Mouse (Mus musculus): ENCODE measurements around the gene Sema4f. TPM values are rescaled to one million over a fixed set of nuclear protein-coding genes. Genes with fewer than 3 reads are reported as not detected.

Gene Sema4f
- polyA plus RNA-seq, 1 experiment: 1.2 TPM

DNA sequence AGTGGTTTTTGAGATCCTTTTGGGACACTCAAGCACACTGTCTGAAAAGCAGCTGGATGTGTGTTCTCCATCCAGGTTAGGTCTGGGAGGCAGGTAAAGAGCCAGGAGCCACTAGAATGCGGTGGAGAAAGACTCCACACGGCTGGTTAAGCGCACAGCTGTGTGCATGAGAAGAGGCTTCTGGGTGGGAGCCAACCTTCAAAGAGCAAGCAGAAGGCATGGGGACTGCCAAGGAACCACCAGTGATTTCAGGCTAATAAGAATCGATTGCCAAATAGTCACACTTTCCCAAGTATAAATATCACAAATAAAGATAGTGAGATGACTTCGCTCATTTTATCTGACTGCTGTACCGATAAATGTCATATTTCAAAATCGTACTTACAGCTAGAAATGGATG, 13.0 kb downstream of the Sema4f start:
- H3K36me3 ChIP-seq (ENCODE audit: control insufficient read depth, insufficient read depth, low read length, poor library complexity, severe bottlenecking): no peaks in the 10 kb centered on the region

DNA sequence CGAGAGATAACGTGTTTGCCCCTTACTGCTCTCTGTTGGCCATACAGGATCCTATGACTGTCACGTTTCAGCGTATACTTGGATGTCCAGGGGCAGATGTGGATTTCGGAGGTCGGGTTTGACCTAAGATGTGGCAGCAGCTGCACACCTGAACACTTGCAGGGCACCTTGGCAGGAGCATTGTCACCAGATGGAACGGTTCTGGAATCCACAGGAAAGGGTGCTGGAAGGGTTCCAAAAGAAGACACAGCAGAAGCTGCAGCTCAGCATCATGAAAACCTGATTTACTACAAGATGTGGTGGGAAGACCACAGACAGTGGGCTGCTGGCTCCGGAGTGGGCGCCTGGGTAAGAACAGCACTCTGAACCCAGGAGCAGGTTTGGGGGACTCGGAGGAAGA, 13.5 kb downstream of the Sema4f start:
- TF ChIP-seq EP300 (IDR thresholded peaks at IDR 0.05; ENCODE audit: insufficient read depth, low read depth, low read length) (no peak), CTCF (IDR thresholded peaks at IDR 0.05; ENCODE audit: low read depth, low read length) (no peak), POLR2A (IDR thresholded peaks at IDR 0.05; ENCODE audit: insufficient read depth, low read length) (no peak)
- no peak overlapping the region for H3K4me3 ChIP-seq (ENCODE audit: low read depth, low read length)
- no peak overlapping the region for H3K9ac ChIP-seq (ENCODE audit: low read depth, poor library complexity, severe bottlenecking)
- H3K27me3 ChIP-seq (ENCODE audit: control insufficient read depth, insufficient read depth, low read length, poor library complexity, severe bottlenecking): no peaks in the 10 kb centered on the region
- no peak overlapping the region for H3K27ac ChIP-seq (ENCODE audit: insufficient read depth, low read length)
- no peaks in the 10 kb centered on the region for H3K36me3 ChIP-seq (ENCODE audit: control insufficient read depth, insufficient read depth, low read length, poor library complexity, severe bottlenecking)
- H3K9me3 ChIP-seq (replicated peaks; ENCODE audit: control insufficient read depth, insufficient read depth, low read length, poor library complexity, severe bottlenecking): no peaks in the 10 kb centered on the region
- H3K4me1 ChIP-seq (ENCODE audit: control insufficient read depth, insufficient read depth, low read length): no peaks in the 10 kb centered on the region

More for the DNA sequence above, 13.0 kb downstream of the Sema4f start:
- H3K4me3 ChIP-seq (ENCODE audit: low read depth, low read length): no peak overlapping the region
- H3K27me3 ChIP-seq (ENCODE audit: control insufficient read depth, insufficient read depth, low read length, poor library complexity, severe bottlenecking): no peaks in the 10 kb centered on the region
- TF ChIP-seq EP300 (IDR thresholded peaks at IDR 0.05; ENCODE audit: insufficient read depth, low read depth, low read length): no peak
- TF ChIP-seq CTCF (IDR thresholded peaks at IDR 0.05; ENCODE audit: low read depth, low read length): no peak
- TF ChIP-seq POLR2A (IDR thresholded peaks at IDR 0.05; ENCODE audit: insufficient read depth, low read length): no peak
- no peak overlapping the region for H3K27ac ChIP-seq (ENCODE audit: insufficient read depth, low read length)
- H3K9ac ChIP-seq (ENCODE audit: low read depth, poor library complexity, severe bottlenecking): no peak overlapping the region
- H3K4me1 ChIP-seq (ENCODE audit: control insufficient read depth, insufficient read depth, low read length): no peaks in the 10 kb centered on the region
- H3K9me3 ChIP-seq (replicated peaks; ENCODE audit: control insufficient read depth, insufficient read depth, low read length, poor library complexity, severe bottlenecking): no peaks in the 10 kb centered on the region

- no peak overlapping the region for H3K9ac ChIP-seq (ENCODE audit: low read depth, poor library complexity, severe bottlenecking)
- no peak overlapping the region for H3K4me3 ChIP-seq (ENCODE audit: low read depth, low read length)
- H3K27ac ChIP-seq (ENCODE audit: insufficient read depth, low read length): no peak overlapping the region
- no peaks in the 10 kb centered on the region for H3K27me3 ChIP-seq (ENCODE audit: control insufficient read depth, insufficient read depth, low read length, poor library complexity, severe bottlenecking)
- no peaks in the 10 kb centered on the region for H3K36me3 ChIP-seq (ENCODE audit: control insufficient read depth, insufficient read depth, low read length, poor library complexity, severe bottlenecking)
- H3K4me1 ChIP-seq (ENCODE audit: control insufficient read depth, insufficient read depth, low read length): no peaks in the 10 kb centered on the region
- H3K9me3 ChIP-seq (replicated peaks; ENCODE audit: control insufficient read depth, insufficient read depth, low read length, poor library complexity, severe bottlenecking): no peaks in the 10 kb centered on the region
- TF ChIP-seq POLR2A (IDR thresholded peaks at IDR 0.05; ENCODE audit: insufficient read depth, low read length) (no peak), EP300 (IDR thresholded peaks at IDR 0.05; ENCODE audit: insufficient read depth, low read depth, low read length) (no peak), CTCF (IDR thresholded peaks at IDR 0.05; ENCODE audit: low read depth, low read length) (peak; percentile 36)
Measured at GRCm38 (mm10) chr6:82925005-82925404, 14.6 kb downstream of the Sema4f start.

DNA sequence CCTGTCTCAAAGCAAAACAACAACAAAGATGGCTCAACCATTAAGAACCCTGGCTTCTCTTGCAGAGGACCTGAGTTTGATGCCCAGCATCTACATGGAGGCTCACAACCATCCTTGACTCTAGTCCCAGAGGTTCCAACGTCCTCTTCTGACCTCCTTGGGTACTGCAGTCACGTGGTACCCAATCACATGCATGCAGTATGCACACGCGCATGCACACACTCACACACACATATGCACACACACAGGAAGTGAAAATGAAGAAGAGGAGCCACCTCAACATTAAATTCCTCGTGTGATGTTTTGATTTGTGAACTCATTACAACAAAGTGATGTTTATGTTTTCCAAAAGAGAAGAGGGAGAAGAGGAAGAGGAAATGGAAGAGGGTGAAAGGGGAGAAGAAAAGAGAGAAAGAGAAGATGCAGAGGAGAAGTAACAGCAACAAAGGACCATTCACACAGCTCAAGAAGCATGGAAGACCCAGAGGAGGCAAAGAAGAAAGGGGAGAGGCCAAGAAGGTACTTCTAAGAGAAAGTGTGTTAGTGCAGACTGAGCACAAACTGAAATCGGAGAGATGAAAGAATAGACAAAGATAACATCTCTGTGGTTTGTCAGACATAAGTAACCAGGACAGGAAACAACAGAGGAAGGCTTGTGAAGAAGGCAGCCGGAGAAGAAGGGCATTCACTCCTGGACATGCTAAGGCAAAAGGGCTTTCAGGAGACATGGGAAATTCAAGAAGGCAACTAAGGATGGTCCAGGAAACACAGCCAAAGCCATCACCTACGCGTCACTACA, 17.9 kb downstream of the Sema4f start:
- no peaks in the 10 kb centered on the region for H3K9me3 ChIP-seq (replicated peaks; ENCODE audit: control insufficient read depth, insufficient read depth, low read length, poor library complexity, severe bottlenecking)
- H3K27me3 ChIP-seq (ENCODE audit: control insufficient read depth, insufficient read depth, low read length, poor library complexity, severe bottlenecking): no peaks in the 10 kb centered on the region
- no peak overlapping the region for H3K9ac ChIP-seq (ENCODE audit: low read depth, poor library complexity, severe bottlenecking)
- no peaks in the 10 kb centered on the region for H3K4me1 ChIP-seq (ENCODE audit: control insufficient read depth, insufficient read depth, low read length)
- H3K27ac ChIP-seq (ENCODE audit: insufficient read depth, low read length): no peak overlapping the region
- TF ChIP-seq POLR2A (IDR thresholded peaks at IDR 0.05; ENCODE audit: insufficient read depth, low read length): no peak
- no peak for TF ChIP-seq EP300 (IDR thresholded peaks at IDR 0.05; ENCODE audit: insufficient read depth, low read depth, low read length)
- TF ChIP-seq CTCF (IDR thresholded peaks at IDR 0.05; ENCODE audit: low read depth, low read length): no peak
- no peaks in the 10 kb centered on the region for H3K36me3 ChIP-seq (ENCODE audit: control insufficient read depth, insufficient read depth, low read length, poor library complexity, severe bottlenecking)
- no peak overlapping the region for H3K4me3 ChIP-seq (ENCODE audit: low read depth, low read length)

- Histone ChIP-seq H3K9ac (ENCODE audit: low read depth, poor library complexity, severe bottlenecking) (no peak overlapping the region), H3K27ac (ENCODE audit: insufficient read depth, low read length) (no peak overlapping the region), H3K9me3 (replicated peaks; ENCODE audit: control insufficient read depth, insufficient read depth, low read length, poor library complexity, severe bottlenecking) (no peaks in the 10 kb centered on the region), H3K4me3 (ENCODE audit: low read depth, low read length) (no peak overlapping the region), H3K27me3 (ENCODE audit: control insufficient read depth, insufficient read depth, low read length, poor library complexity, severe bottlenecking) (no peaks in the 10 kb centered on the region), H3K36me3 (ENCODE audit: control insufficient read depth, insufficient read depth, low read length, poor library complexity, severe bottlenecking) (no peaks in the 10 kb centered on the region), H3K4me1 (ENCODE audit: control insufficient read depth, insufficient read depth, low read length) (no peaks in the 10 kb centered on the region)
- TF ChIP-seq CTCF (IDR thresholded peaks at IDR 0.05; ENCODE audit: low read depth, low read length) (peak; percentile 25), EP300 (IDR thresholded peaks at IDR 0.05; ENCODE audit: insufficient read depth, low read depth, low read length) (no peak)
Measured at GRCm38 (mm10) chr6:82919520-82919919, 20.0 kb downstream of the Sema4f start.

DNA sequence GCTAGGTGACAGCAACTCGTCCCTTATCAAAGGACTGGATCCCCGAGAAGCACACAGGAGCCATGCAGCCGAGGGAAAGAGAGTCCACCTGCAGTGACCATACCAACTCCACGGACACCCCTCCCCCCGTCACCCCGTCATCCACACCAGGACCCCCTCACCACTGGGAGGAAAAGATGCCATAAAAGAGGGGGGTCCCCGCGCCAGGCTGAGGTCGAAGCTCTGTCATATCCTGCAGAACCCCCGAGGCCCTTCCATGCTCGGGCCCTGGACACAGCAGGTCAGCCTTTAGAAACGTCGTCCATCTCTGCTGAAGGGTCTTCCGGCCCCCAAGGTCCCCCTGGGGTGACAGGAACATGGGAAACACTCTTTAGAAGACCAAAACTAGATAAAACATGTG, 21.2 kb downstream of the Sema4f start:
- no peaks in the 10 kb centered on the region for H3K4me1 ChIP-seq (ENCODE audit: control insufficient read depth, insufficient read depth, low read length)
- H3K9ac ChIP-seq (ENCODE audit: low read depth, poor library complexity, severe bottlenecking): no peak overlapping the region
- H3K9me3 ChIP-seq (replicated peaks; ENCODE audit: control insufficient read depth, insufficient read depth, low read length, poor library complexity, severe bottlenecking): no peaks in the 10 kb centered on the region
- TF ChIP-seq CTCF (IDR thresholded peaks at IDR 0.05; ENCODE audit: low read depth, low read length): no peak
- no peak for TF ChIP-seq EP300 (IDR thresholded peaks at IDR 0.05; ENCODE audit: insufficient read depth, low read depth, low read length)
- TF ChIP-seq POLR2A (IDR thresholded peaks at IDR 0.05; ENCODE audit: insufficient read depth, low read length): no peak
- no peak overlapping the region for H3K27ac ChIP-seq (ENCODE audit: insufficient read depth, low read length)
- H3K4me3 ChIP-seq (ENCODE audit: low read depth, low read length): no peak overlapping the region
- no peaks in the 10 kb centered on the region for H3K27me3 ChIP-seq (ENCODE audit: control insufficient read depth, insufficient read depth, low read length, poor library complexity, severe bottlenecking)
- H3K36me3 ChIP-seq (ENCODE audit: control insufficient read depth, insufficient read depth, low read length, poor library complexity, severe bottlenecking): no peaks in the 10 kb centered on the region
